Mouse (Mus musculus): ENCODE measurements at regions not wholly inside any gene's neighbourhood (a gene's known extent, or its start where the extent isn't known, plus 50 kb on each side); places are given as distances from the start of the nearest gene placed in this dataset.

GRCm38 (mm10) chr17:70942478-70942877, 60.0 kb upstream of the Myom1 start:
- no peaks in the 10 kb centered on the region for H3K9me3 ChIP-seq (replicated peaks)
- DNase-seq (ENCODE audit: low spot score) (no peak), ATAC-seq (ENCODE audit: extremely low read depth, insufficient number of reproducible peaks, low FRiP score, poor library complexity, severe bottlenecking) (no peak)
- no peak overlapping the region for H3K4me3 ChIP-seq (ENCODE audit: low read depth, low read length)
- no peaks in the 10 kb centered on the region for H3K36me3 ChIP-seq (replicated peaks)
- H3K4me1 ChIP-seq (ENCODE audit: insufficient read depth, low read depth, low read length) = no peaks in the 10 kb centered on the region
- TF ChIP-seq GATA2 (IDR thresholded peaks at IDR 0.05; ENCODE audit: borderline replicate concordance, low read depth, low read length) (no peak), GATA1 (IDR thresholded peaks at IDR 0.05; ENCODE audit: borderline replicate concordance, low read length) (no peak), POLR2AphosphoS5 (IDR thresholded peaks at IDR 0.05; ENCODE audit: insufficient replicate concordance, low read depth, low read length) (no peak)
- no peaks in the 10 kb centered on the region for H3K27me3 ChIP-seq (ENCODE audit: insufficient read depth, low read length)

- H3K9me3 ChIP-seq (replicated peaks) = no peaks in the 10 kb centered on the region
- no peaks in the 10 kb centered on the region for H3K4me1 ChIP-seq (ENCODE audit: insufficient read depth, low read depth, low read length)
- no peak overlapping the region for H3K4me3 ChIP-seq (ENCODE audit: low read depth, low read length)
- H3K36me3 ChIP-seq (replicated peaks) = no peaks in the 10 kb centered on the region
- no peak for TF ChIP-seq TAL1 (conservative IDR thresholded peaks at IDR 0.05; ENCODE audit: low read depth, low read length)
- no peak for TF ChIP-seq POLR2AphosphoS5 (IDR thresholded peaks at IDR 0.05; ENCODE audit: insufficient replicate concordance, low read depth, low read length)
- no peak for TF ChIP-seq CTCF (IDR thresholded peaks at IDR 0.05; ENCODE audit: low read depth, low read length)
- no peak for TF ChIP-seq GATA2 (IDR thresholded peaks at IDR 0.05; ENCODE audit: borderline replicate concordance, low read depth, low read length)
- no peak for TF ChIP-seq GATA1 (IDR thresholded peaks at IDR 0.05; ENCODE audit: borderline replicate concordance, low read length)
- H3K27me3 ChIP-seq (ENCODE audit: insufficient read depth, low read length) = peaks cover 3% of the 10 kb centered on the region
- ATAC-seq (ENCODE audit: extremely low read depth, insufficient number of reproducible peaks, low FRiP score, poor library complexity, severe bottlenecking) (no peak), DNase-seq (ENCODE audit: low spot score) (no peak)
Observed at GRCm38 (mm10) chr17:70934258-70934657, 68.2 kb upstream of the Myom1 start.

DNA sequence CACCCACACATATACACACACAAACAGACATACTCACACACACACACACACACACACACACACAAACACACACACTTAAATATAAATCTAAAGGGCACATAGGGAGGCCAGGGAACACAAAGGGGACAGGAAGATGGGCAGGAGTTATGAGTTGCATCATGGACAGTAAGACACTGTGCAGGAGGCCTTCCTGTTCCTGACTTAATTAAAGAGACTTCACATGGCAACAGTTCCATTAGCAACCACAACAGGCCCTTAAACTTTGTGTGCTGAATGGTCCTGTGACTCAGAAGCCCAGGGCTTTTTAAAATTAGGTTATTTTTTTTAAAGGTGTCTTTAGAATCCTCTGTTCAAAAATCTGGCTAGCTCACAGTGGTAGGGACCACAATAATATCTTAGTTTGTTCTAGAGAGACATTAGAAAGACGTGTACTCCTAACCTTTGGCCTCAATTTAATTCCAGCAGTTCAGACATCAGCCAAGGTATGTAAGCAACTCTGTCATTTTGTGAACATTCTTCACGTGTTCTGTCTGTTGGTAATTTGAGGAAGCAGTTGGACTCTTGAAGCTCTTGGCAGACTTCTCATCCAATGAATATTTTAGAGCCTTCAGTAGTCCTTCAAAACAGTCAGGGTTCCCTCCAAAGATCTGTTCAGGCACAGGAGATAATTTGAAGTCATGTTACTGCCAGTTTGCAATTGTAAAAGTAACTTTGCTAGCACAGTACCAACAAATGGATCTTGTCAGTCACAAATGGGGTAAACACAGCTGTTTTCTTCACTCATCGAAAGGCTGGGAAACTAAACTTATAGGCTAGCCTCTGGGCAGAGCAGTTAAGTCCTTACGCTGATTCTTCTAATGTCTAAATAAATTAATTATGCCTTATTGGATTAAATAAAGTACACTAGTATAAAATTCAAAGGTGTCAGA, 69.0 kb upstream of the Myom1 start:
- Histone ChIP-seq H3K27me3 (ENCODE audit: insufficient read depth, low read length) (peaks cover 3% of the 10 kb centered on the region), H3K36me3 (replicated peaks) (no peaks in the 10 kb centered on the region), H3K9me3 (replicated peaks) (no peaks in the 10 kb centered on the region), H3K4me3 (ENCODE audit: low read depth, low read length) (no peak overlapping the region), H3K4me1 (ENCODE audit: insufficient read depth, low read depth, low read length) (no peaks in the 10 kb centered on the region)
- TF ChIP-seq POLR2AphosphoS5 (IDR thresholded peaks at IDR 0.05; ENCODE audit: insufficient replicate concordance, low read depth, low read length) = no peak
- TF ChIP-seq CTCF (IDR thresholded peaks at IDR 0.05; ENCODE audit: low read depth, low read length) = no peak
- TF ChIP-seq GATA2 (IDR thresholded peaks at IDR 0.05; ENCODE audit: borderline replicate concordance, low read depth, low read length) = no peak
- TF ChIP-seq GATA1 (IDR thresholded peaks at IDR 0.05; ENCODE audit: borderline replicate concordance, low read length) = no peak
- TF ChIP-seq TAL1 (conservative IDR thresholded peaks at IDR 0.05; ENCODE audit: low read depth, low read length) = no peak
- DNase-seq (ENCODE audit: low spot score) (no peak), ATAC-seq (ENCODE audit: extremely low read depth, insufficient number of reproducible peaks, low FRiP score, poor library complexity, severe bottlenecking) (no peak)

- Histone ChIP-seq H3K9me3 (replicated peaks) (no peaks in the 10 kb centered on the region), H3K27me3 (ENCODE audit: insufficient read depth, low read length) (peaks cover 3% of the 10 kb centered on the region), H3K4me1 (ENCODE audit: insufficient read depth, low read depth, low read length) (no peaks in the 10 kb centered on the region), H3K36me3 (replicated peaks) (no peaks in the 10 kb centered on the region), H3K4me3 (ENCODE audit: low read depth, low read length) (no peak overlapping the region; the same call in 1 of the 2 replicates)
- ATAC-seq (ENCODE audit: extremely low read depth, insufficient number of reproducible peaks, low FRiP score, poor library complexity, severe bottlenecking) (no peak), DNase-seq (ENCODE audit: low spot score) (no peak)
- TF ChIP-seq TAL1 (conservative IDR thresholded peaks at IDR 0.05; ENCODE audit: low read depth, low read length) (no peak), POLR2AphosphoS5 (IDR thresholded peaks at IDR 0.05; ENCODE audit: insufficient replicate concordance, low read depth, low read length) (no peak), CTCF (IDR thresholded peaks at IDR 0.05; ENCODE audit: low read depth, low read length) (no peak), GATA1 (IDR thresholded peaks at IDR 0.05; ENCODE audit: borderline replicate concordance, low read length) (no peak), GATA2 (IDR thresholded peaks at IDR 0.05; ENCODE audit: borderline replicate concordance, low read depth, low read length) (no peak)
Observed at GRCm38 (mm10) chr17:70932565-70932964, 69.9 kb upstream of the Myom1 start.

- Histone ChIP-seq H3K9me3 (replicated peaks) (no peaks in the 10 kb centered on the region), H3K4me3 (ENCODE audit: low read depth, low read length) (no peak overlapping the region), H3K4me1 (ENCODE audit: insufficient read depth, low read depth, low read length) (no peaks in the 10 kb centered on the region), H3K27me3 (ENCODE audit: insufficient read depth, low read length) (peaks cover 3% of the 10 kb centered on the region), H3K36me3 (replicated peaks) (no peaks in the 10 kb centered on the region)
- no peak for ATAC-seq (ENCODE audit: extremely low read depth, insufficient number of reproducible peaks, low FRiP score, poor library complexity, severe bottlenecking)
- no peak for DNase-seq (ENCODE audit: low spot score)
- TF ChIP-seq POLR2AphosphoS5 (IDR thresholded peaks at IDR 0.05; ENCODE audit: insufficient replicate concordance, low read depth, low read length) (no peak), CTCF (IDR thresholded peaks at IDR 0.05; ENCODE audit: low read depth, low read length) (no peak), GATA1 (IDR thresholded peaks at IDR 0.05; ENCODE audit: borderline replicate concordance, low read length) (no peak), TAL1 (conservative IDR thresholded peaks at IDR 0.05; ENCODE audit: low read depth, low read length) (no peak), GATA2 (IDR thresholded peaks at IDR 0.05; ENCODE audit: borderline replicate concordance, low read depth, low read length) (no peak)
Observed at GRCm38 (mm10) chr17:70930600-70930999, 71.8 kb upstream of the Myom1 start.

DNA sequence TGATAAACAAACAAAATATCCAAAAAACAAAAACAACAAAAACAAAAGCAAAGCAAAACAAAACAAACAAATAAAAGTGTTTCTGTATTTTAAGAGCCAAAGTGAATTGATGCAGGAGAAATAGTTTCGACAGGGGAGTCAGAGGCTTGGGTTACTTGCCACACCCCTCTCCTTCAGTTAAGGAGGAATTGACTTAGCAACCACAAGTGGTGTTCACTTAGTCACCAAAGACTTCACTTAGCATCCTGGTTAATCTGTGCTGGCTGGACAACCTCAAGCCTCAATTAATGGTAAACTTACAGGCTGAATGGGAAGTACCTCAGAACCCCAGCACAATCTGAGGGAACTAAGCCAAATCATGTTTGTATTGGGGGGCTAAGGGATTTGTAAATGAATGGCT, 72.9 kb upstream of the Myom1 start:
- ATAC-seq (ENCODE audit: extremely low read depth, insufficient number of reproducible peaks, low FRiP score, poor library complexity, severe bottlenecking) = no peak
- Histone ChIP-seq H3K9me3 (replicated peaks) (no peaks in the 10 kb centered on the region), H3K4me3 (ENCODE audit: low read depth, low read length) (no peak overlapping the region), H3K4me1 (ENCODE audit: insufficient read depth, low read depth, low read length) (no peaks in the 10 kb centered on the region), H3K27me3 (ENCODE audit: insufficient read depth, low read length) (no peaks in the 10 kb centered on the region), H3K36me3 (replicated peaks) (no peaks in the 10 kb centered on the region)
- no peak for DNase-seq (ENCODE audit: low spot score)
- TF ChIP-seq GATA1 (IDR thresholded peaks at IDR 0.05; ENCODE audit: borderline replicate concordance, low read length) = no peak
- TF ChIP-seq TAL1 (conservative IDR thresholded peaks at IDR 0.05; ENCODE audit: low read depth, low read length) = no peak
- no peak for TF ChIP-seq POLR2AphosphoS5 (IDR thresholded peaks at IDR 0.05; ENCODE audit: insufficient replicate concordance, low read depth, low read length)
- no peak for TF ChIP-seq GATA2 (IDR thresholded peaks at IDR 0.05; ENCODE audit: borderline replicate concordance, low read depth, low read length)
- no peak for TF ChIP-seq CTCF (IDR thresholded peaks at IDR 0.05; ENCODE audit: low read depth, low read length)
